Comparison of ENCODE assay signal across 9 mouse cellular contexts in genomic region chr2:152726751-152727335, GRCm38 (mm10). TPM values are rescaled to one million over a fixed set of nuclear protein-coding genes. Genes with fewer than 3 reads are reported as not detected.
A peak's percentile ranks its signal among the peaks of the same experiment; 100 is the strongest.
DNase-seq lines count a peak whose midpoint lies in the region; ATAC-seq lines count a peak whose summit lies in the region.
"Had no signal": no experiment of that assay in that cellular context is flagged by ENCODE, and none has a peak within 500 bp of the region (broad histone marks: within the 10 kb centered on the region; RNA-seq: fewer than 3 reads in every experiment).

No protein-coding gene starts in this region.

- no peak overlapping the region for H3K4me3 ChIP-seq in midbrain, embryonic 10.5 days
- no peak overlapping the region for H3K4me3 ChIP-seq in midbrain, embryonic 16.5 days (ENCODE audit: low read depth, low read length)
- H3K4me3 ChIP-seq in stomach, embryonic 16.5 days (replicated peaks; ENCODE audit: low read length), result no peak overlapping the region

- DNase-seq in adrenal gland, adult 2 months, result peak; percentile 63
- DNase-seq in adrenal gland, postnatal 25 days, result no peak
- peak; percentile 11 for DNase-seq in midbrain, embryonic 10.5 days (ENCODE audit: low spot score)
- peak; percentile 21 for DNase-seq in kidney, postnatal 10 days
- no peak for DNase-seq in layer of hippocampus, postnatal 36 days
- DNase-seq in gastrocnemius, adult 8-10 months (ENCODE audit: low spot score in 2 of 2), result no peak
- DNase-seq: spleen, adult 18-20 months had no signal

- H3K27ac ChIP-seq in midbrain, embryonic 10.5 days (replicated peaks), result peak overlapping the region; percentile 74
- no peak overlapping the region for H3K27ac ChIP-seq in midbrain, embryonic 16.5 days (ENCODE audit: low read length)
- peak overlapping the region; percentile 87 for H3K27ac ChIP-seq in stomach, embryonic 16.5 days (ENCODE audit: low read length)

- no peak overlapping the region for H3K4me2 ChIP-seq in midbrain, embryonic 16.5 days (ENCODE audit: low read length)
- no peak overlapping the region for H3K4me2 ChIP-seq in stomach, embryonic 16.5 days (ENCODE audit: low read depth, low read length)

- no peaks in the 10 kb centered on the region for H3K36me3 ChIP-seq in midbrain, embryonic 10.5 days
- H3K36me3 ChIP-seq in midbrain, embryonic 16.5 days (ENCODE audit: control insufficient read depth, insufficient read depth, low read length), result no peaks in the 10 kb centered on the region
- no peaks in the 10 kb centered on the region for H3K36me3 ChIP-seq in stomach, embryonic 16.5 days (ENCODE audit: control insufficient read depth, insufficient read depth, low read length)

- no peaks in the 10 kb centered on the region for H3K9me3 ChIP-seq in midbrain, embryonic 10.5 days (replicated peaks)
- no peaks in the 10 kb centered on the region for H3K9me3 ChIP-seq in midbrain, embryonic 16.5 days (replicated peaks; ENCODE audit: control insufficient read depth, low read length, poor library complexity, severe bottlenecking)
- no peaks in the 10 kb centered on the region for H3K9me3 ChIP-seq in stomach, embryonic 16.5 days (replicated peaks; ENCODE audit: control insufficient read depth, low read length)

- no peak overlapping the region for H3K9ac ChIP-seq in midbrain, embryonic 16.5 days (ENCODE audit: low read depth, low read length)
- H3K9ac ChIP-seq in stomach, embryonic 16.5 days (ENCODE audit: low read length), result no peak overlapping the region

- peaks cover 64% of the 10 kb centered on the region for H3K4me1 ChIP-seq in midbrain, embryonic 10.5 days
- H3K4me1 ChIP-seq in midbrain, embryonic 16.5 days (ENCODE audit: control insufficient read depth, insufficient read depth, low read length), result no peaks in the 10 kb centered on the region
- peaks cover 48% of the 10 kb centered on the region for H3K4me1 ChIP-seq in stomach, embryonic 16.5 days (ENCODE audit: control insufficient read depth, insufficient read depth, low read length)

- ATAC-seq in midbrain, embryonic 16.5 days, result no peak
- ATAC-seq in stomach, embryonic 16.5 days (ENCODE audit: insufficient read depth, low FRiP score), result peak; percentile 24; the same call in 1 of the 2 replicates

- H3K27me3 ChIP-seq in midbrain, embryonic 10.5 days (ENCODE audit: low read depth, poor library complexity, severe bottlenecking), result peaks cover 31% of the 10 kb centered on the region
- H3K27me3 ChIP-seq in midbrain, embryonic 16.5 days (ENCODE audit: control insufficient read depth, insufficient read depth, low read depth, low read length), result 0 out of 2 replicates have a peak, but pooled peaks cover 2% of the 10 kb centered on the region
- H3K27me3 ChIP-seq in stomach, embryonic 16.5 days (ENCODE audit: control insufficient read depth, insufficient read depth, low read length), result peaks cover 2% of the 10 kb centered on the region; the same call in 1 of the 2 replicates

- 71% methylated on average over 6 of the region's 6 CpGs for WGBS in midbrain, embryonic 10.5 days
- WGBS in midbrain, embryonic 16.5 days, result 60% methylated on average over 6 of the region's 6 CpGs
- 28% methylated on average over 6 of the region's 6 CpGs for WGBS in stomach, embryonic 16.5 days

RNA-seq across cellular contexts. Expression of gene Id1, which starts 9.2 kb away (rescaled TPM):
- 10 to 100 TPM; 41.5 to 67.3 TPM for total RNA-seq in adrenal gland, adult 2 months (2021)
- polyA plus RNA-seq in adrenal gland, adult 2 months (2012; rRNA removed), result 186 and 275 TPM in 2 replicates
- total RNA-seq in adrenal gland, postnatal 25 days (2021), result 73.3 and 81.1 TPM in 2 replicates
- polyA plus RNA-seq in midbrain, embryonic 10.5 days (2016; fragmentation: Nextera tagmentation; extraction: Ambion mirVana), result 70.2 and 86.2 TPM in 2 replicates
- 23.7 and 35.7 TPM in 2 replicates for polyA plus RNA-seq in midbrain, embryonic 16.5 days (2015; fragmentation: Nextera tagmentation; extraction: Ambion mirVana)
- 125 and 145 TPM in 2 replicates for polyA plus RNA-seq in stomach, embryonic 16.5 days (2015; fragmentation: Nextera tagmentation; extraction: Ambion mirVana)
- total RNA-seq in layer of hippocampus, postnatal 36 days (2021), result 10 to 100 TPM; 15.3 to 19.8 TPM
- 10 to 100 TPM in 1 of 4 experiments, 1 to 10 TPM in 3; 6.7 to 16.6 (median 8.4) TPM for total RNA-seq in gastrocnemius, adult 8-10 months (2022)

RNA-seq across cellular contexts. Expression of gene Cox4i2, which starts 27.1 kb away (rescaled TPM):
- 1 to 10 TPM; 1.4 to 3.4 TPM for total RNA-seq in adrenal gland, adult 2 months (2021)
- polyA plus RNA-seq in adrenal gland, adult 2 months (2012; rRNA removed), result 3.9 and 4.4 TPM in 2 replicates
- total RNA-seq in adrenal gland, postnatal 25 days (2021), result 4.2 and 4.3 TPM in 2 replicates
- 4.2 and 4.6 TPM in 2 replicates for polyA plus RNA-seq in midbrain, embryonic 10.5 days (2016; fragmentation: Nextera tagmentation; extraction: Ambion mirVana)
- polyA plus RNA-seq in midbrain, embryonic 16.5 days (2015; fragmentation: Nextera tagmentation; extraction: Ambion mirVana), result 5.0 and 5.4 TPM in 2 replicates
- polyA plus RNA-seq in stomach, embryonic 16.5 days (2015; fragmentation: Nextera tagmentation; extraction: Ambion mirVana), result 21.3 and 23.9 TPM in 2 replicates
- total RNA-seq in layer of hippocampus, postnatal 36 days (2021), result 1 to 10 TPM; 1.7 to 2.7 TPM
- total RNA-seq in gastrocnemius, adult 8-10 months (2022), result 1 to 10 TPM; 1.4 to 3.1 (median 2.0) TPM

RNA-seq across cellular contexts. Expression of gene Mcts2, which starts 40.0 kb away (rescaled TPM):
- total RNA-seq in adrenal gland, adult 2 months (2021), result 10 to 100 TPM; 26.7 to 32.9 TPM
- 1.9 and 2.3 TPM in 2 replicates for polyA plus RNA-seq in adrenal gland, adult 2 months (2012; rRNA removed)
- total RNA-seq in adrenal gland, postnatal 25 days (2021), result 34.2 and 37.9 TPM in 2 replicates
- 42.9 and 45.3 TPM in 2 replicates for polyA plus RNA-seq in midbrain, embryonic 10.5 days (2016; fragmentation: Nextera tagmentation; extraction: Ambion mirVana)
- 31.1 and 34.4 TPM in 2 replicates for polyA plus RNA-seq in midbrain, embryonic 16.5 days (2015; fragmentation: Nextera tagmentation; extraction: Ambion mirVana)
- polyA plus RNA-seq in stomach, embryonic 16.5 days (2015; fragmentation: Nextera tagmentation; extraction: Ambion mirVana), result 24.0 and 25.2 TPM in 2 replicates
- 10 to 100 TPM; 19.7 to 22.9 TPM for total RNA-seq in layer of hippocampus, postnatal 36 days (2021)
- 10 to 100 TPM; 10.2 to 12.8 (median 11.9) TPM for total RNA-seq in gastrocnemius, adult 8-10 months (2022)

RNA-seq across cellular contexts. Expression of gene H13, which starts 57.6 kb away (rescaled TPM):
- total RNA-seq in adrenal gland, adult 2 months (2021), result 100 to 1,000 TPM; 164 to 202 TPM
- 358 and 395 TPM in 2 replicates for polyA plus RNA-seq in adrenal gland, adult 2 months (2012; rRNA removed)
- total RNA-seq in adrenal gland, postnatal 25 days (2021), result 149 and 153 TPM in 2 replicates
- polyA plus RNA-seq in midbrain, embryonic 10.5 days (2016; fragmentation: Nextera tagmentation; extraction: Ambion mirVana), result 99.2 and 117 TPM in 2 replicates
- 181 and 187 TPM in 2 replicates for polyA plus RNA-seq in midbrain, embryonic 16.5 days (2015; fragmentation: Nextera tagmentation; extraction: Ambion mirVana)
- 121 and 128 TPM in 2 replicates for polyA plus RNA-seq in stomach, embryonic 16.5 days (2015; fragmentation: Nextera tagmentation; extraction: Ambion mirVana)
- total RNA-seq in layer of hippocampus, postnatal 36 days (2021), result 10 to 100 TPM; 77.3 to 77.5 TPM
- total RNA-seq in gastrocnemius, adult 8-10 months (2022), result 10 to 100 TPM; 25.7 to 34.6 (median 28.7) TPM

Comparison
In these comparisons a context has a peak if more than half of its experiments do, and no peak if none do; other contexts are left out.
1. DNase-seq: peak in adrenal gland, adult 2 months (single experiment), midbrain, embryonic 10.5 days (single experiment) and kidney, postnatal 10 days (single experiment); none in adrenal gland, postnatal 25 days (single experiment), layer of hippocampus, postnatal 36 days (0 of 2) and gastrocnemius, adult 8-10 months (0 of 2).